Mouse (Mus musculus) E14TG2a.4 (cell line): ENCODE measurements around the gene Ldhd.

ENCODE experiments used
- H3K27me3 ChIP-seq: 2 replicates; pipeline ENCODE4 v1.6.1; 2014; ENCODE audit warnings: low read length, control low read depth; ENCODE audit not compliant: insufficient read depth
- H3K36me3 ChIP-seq: 2 replicates; pipeline ENCODE4 v1.6.1; 2014; ENCODE audit warnings: low read length, control low read depth; ENCODE audit not compliant: insufficient read depth
- H3K4me1 ChIP-seq: replicated peaks from 2 replicates; pipeline ENCODE4 v1.6.1; 2014; ENCODE audit warnings: low read depth, low read length, control low read depth
- H3K4me3 ChIP-seq: replicated peaks from 2 replicates; pipeline ENCODE4 v1.5.1; 2014; ENCODE audit warnings: mild to moderate bottlenecking, low read length
- H3K9me3 ChIP-seq: 2 replicates; pipeline ENCODE4 v1.6.1; 2014; ENCODE audit warnings: low read length, control low read depth
- CTCF ChIP-seq: conservative IDR thresholded peaks from 2 replicates; pipeline ENCODE4 v1.5.1; 2014; ENCODE audit warnings: low read length
- NANOG ChIP-seq: IDR thresholded peaks from 2 replicates; pipeline ENCODE4 v1.6.1; 2014; ENCODE audit warnings: borderline replicate concordance, low read length, mixed read lengths
- POU5F1 ChIP-seq: IDR thresholded peaks from 2 replicates; pipeline ENCODE4 v1.6.1; 2014; ENCODE audit warnings: low read length, borderline replicate concordance

The Ldhd gene

DNA sequence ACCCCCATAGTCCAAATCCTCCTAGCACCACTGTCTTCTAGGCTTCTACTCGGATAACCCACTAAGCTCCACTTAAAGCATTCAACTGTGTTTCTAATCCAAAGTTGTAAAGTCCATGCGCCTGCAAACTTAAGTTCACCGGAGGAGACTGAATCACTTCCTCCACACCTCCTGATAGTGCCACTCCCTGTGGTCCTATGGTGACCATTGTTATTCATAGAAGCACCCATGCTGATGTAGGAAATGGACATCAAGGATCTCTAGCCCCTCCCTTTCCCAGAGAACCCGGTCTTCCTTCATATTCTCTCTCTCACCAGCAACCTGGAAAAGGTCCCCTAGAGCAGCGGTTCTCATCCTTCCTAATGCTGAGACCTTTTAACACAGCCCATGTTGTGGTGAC lies 17.0 kb downstream of the Ldhd start:
- Histone ChIP-seq H3K4me3 (peak overlapping the region; percentile 32; the same call in 1 of the 2 replicates), H3K36me3 (peaks cover 26% of the 10 kb centered on the region)
- TF ChIP-seq NANOG, result peak; percentile 98
- no peak for TF ChIP-seq CTCF
- TF ChIP-seq POU5F1, result peak; percentile 86; the same call in 1 of the 2 replicates

DNA sequence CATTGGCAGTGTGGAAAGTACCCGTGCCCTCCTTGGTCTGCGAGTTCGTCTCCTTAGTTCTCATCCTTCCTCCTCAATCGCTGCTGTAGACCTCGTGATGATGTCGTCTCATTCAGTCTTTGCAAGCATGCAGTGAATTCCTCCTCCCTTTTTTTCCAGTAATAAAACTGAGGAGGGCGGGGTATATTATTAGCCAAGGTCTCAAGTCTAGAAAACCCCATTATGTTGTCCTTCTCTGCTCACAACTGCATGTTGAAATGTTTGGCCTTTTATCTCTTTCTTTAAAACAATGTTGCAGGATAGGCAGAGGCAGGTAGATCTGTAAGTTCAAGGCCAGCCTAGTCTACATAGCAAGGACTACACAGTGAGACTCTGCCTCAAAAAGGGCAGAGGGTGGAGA lies 22.8 kb downstream of the Ldhd start:
- Histone ChIP-seq H3K4me1 (peaks cover 39% of the 10 kb centered on the region), H3K36me3 (peaks cover 28% of the 10 kb centered on the region), H3K27me3 (peaks cover 25% of the 10 kb centered on the region), H3K9me3 (no peaks in the 10 kb centered on the region; the same call in 1 of the 2 replicates), H3K4me3 (no peak overlapping the region)
- TF ChIP-seq POU5F1, result no peak
- no peak for TF ChIP-seq NANOG
- no peak for TF ChIP-seq CTCF

More for the DNA sequence above, 17.0 kb downstream of the Ldhd start:
- no peaks in the 10 kb centered on the region; the same call in 1 of the 2 replicates for H3K9me3 ChIP-seq
- H3K27me3 ChIP-seq, result peaks cover 40% of the 10 kb centered on the region
- peaks cover 74% of the 10 kb centered on the region for H3K4me1 ChIP-seq

DNA sequence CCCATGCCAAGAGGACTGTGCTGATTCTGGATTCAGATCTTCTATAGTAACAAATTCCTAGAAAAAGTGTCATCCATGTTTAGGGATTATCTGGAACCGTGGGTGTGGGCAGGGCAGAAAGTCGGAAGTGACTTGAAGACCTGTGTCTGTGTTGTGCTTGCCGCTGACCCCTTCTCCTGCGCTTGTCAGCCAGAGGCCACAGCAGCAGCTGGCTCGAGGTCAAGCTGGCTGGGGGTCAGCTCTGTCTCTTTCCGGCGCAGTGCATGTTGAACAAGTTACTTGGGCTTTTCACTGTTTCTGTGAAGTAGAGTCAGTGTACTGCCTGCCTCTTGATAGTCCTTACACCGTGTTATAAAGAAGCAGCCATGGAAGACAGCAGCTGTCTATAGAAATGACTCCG lies 23.2 kb downstream of the Ldhd start:
- Histone ChIP-seq H3K36me3 (peaks cover 28% of the 10 kb centered on the region), H3K4me3 (no peak overlapping the region), H3K9me3 (no peaks in the 10 kb centered on the region; the same call in 1 of the 2 replicates), H3K27me3 (peaks cover 25% of the 10 kb centered on the region), H3K4me1 (peaks cover 35% of the 10 kb centered on the region)
- no peak for TF ChIP-seq CTCF
- no peak for TF ChIP-seq NANOG
- TF ChIP-seq POU5F1, result no peak

DNA sequence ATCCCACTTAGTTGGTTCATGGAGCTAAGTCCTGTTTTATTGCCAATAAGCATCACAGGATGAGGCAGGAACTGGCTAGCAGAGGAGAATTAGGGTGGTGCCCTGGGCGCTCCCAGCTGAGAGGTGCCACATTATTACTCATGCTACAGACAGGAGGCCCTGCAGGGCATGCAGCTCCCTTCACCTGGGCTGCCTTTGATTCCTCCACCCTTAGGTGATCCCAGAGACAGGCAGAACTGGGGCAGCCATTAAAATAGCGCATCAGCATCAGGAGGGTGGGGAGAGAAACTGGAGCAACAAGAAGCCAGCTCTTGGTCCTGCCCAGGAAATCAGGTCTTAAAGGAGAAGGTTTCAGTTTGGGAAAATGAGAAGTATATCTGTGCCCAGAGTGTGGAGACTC lies 25.2 kb downstream of the Ldhd start:
- Histone ChIP-seq H3K27me3 (peaks cover 14% of the 10 kb centered on the region), H3K4me1 (peaks cover 31% of the 10 kb centered on the region)
- TF ChIP-seq POU5F1, result no peak
- TF ChIP-seq CTCF, result no peak
- no peak for TF ChIP-seq NANOG

DNA sequence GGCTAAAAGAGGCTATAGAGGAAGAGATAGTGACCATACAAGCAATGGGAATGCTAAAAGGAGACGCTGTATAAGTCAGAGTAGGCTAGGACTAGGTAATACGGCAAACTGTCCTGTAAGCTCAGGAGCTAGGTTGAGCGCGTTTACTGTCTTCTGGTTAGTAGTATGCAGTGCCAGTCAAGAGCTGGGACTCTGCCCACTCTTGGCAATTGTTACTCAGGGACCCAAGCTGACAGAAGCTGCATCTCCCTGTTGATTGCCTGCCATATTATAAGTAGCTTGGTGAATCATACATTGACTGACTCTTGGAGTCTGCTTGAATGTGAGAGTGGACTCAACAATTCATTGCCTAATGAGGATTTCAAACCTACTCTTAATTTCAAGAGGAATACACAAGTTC lies 28.1 kb downstream of the Ldhd start:
- Histone ChIP-seq H3K36me3 (peaks cover 14% of the 10 kb centered on the region; the same call in 1 of the 2 replicates), H3K9me3 (no peaks in the 10 kb centered on the region), H3K4me3 (no peak overlapping the region), H3K27me3 (no peaks in the 10 kb centered on the region), H3K4me1 (peaks cover 32% of the 10 kb centered on the region)
- no peak for TF ChIP-seq NANOG
- no peak for TF ChIP-seq POU5F1
- TF ChIP-seq CTCF, result no peak

More for the DNA sequence above, 25.2 kb downstream of the Ldhd start:
- Histone ChIP-seq H3K9me3 (no peaks in the 10 kb centered on the region), H3K4me3 (no peak overlapping the region), H3K36me3 (peaks cover 17% of the 10 kb centered on the region; the same call in 1 of the 2 replicates)

DNA sequence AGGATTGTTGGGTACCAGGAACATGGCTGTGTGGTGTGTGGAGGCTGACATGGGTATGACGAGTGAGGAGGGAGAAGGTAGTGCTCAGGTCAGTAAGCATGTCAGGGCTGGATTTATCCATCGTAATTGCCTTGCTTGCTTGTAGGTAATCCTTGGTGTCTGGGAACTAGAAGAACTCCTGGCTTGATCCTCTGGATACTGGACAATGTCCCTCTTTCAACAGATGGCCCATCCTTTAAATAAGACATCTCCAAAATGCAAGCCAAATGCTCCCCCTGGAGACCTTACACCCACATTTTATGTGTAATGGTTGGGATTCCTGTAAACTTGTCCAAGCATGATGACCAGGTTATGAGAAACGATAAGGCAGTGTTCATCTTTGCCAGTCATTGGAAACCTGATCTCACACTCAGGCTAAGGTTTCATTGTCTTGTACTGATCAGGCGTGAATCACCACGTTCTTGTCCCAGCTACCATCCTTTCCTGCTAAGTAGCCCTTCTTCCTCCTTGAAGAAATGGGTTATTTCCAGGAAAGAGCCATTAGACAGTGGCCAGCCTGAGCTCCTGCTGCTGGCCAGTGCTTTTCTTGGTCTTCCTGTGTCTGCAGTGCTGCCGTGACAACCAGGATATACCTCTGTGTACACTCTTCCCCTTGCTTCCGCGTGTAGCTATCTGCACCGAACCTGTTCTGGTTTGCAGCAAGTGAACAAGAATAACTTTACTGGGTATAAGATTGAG lies 30.3 kb downstream of the Ldhd start:
- peaks cover 14% of the 10 kb centered on the region; the same call in 1 of the 2 replicates for H3K36me3 ChIP-seq
- TF ChIP-seq NANOG (no peak), POU5F1 (no peak), CTCF (no peak)

DNA sequence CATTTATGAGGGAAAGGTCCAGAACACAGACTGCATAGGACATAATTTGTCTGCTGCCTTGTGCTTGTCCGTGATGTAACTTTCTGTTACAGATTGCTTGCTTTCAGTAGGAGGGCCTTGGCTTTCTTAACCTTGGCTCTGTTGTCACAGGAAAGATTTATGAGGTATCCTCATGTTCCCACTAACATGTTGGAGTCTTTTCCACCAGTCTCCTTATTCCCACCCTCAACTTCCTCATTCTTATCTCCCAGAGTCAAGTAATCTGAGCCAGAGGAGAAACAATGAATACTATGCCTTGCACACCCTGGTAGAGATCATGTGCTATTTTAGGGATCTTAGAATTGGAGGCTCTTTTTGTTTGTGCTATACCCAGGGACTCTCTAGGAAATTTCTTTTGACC lies 32.9 kb downstream of the Ldhd start:
- Histone ChIP-seq H3K36me3 (0 out of 2 replicates have a peak, but pooled peaks cover 7% of the 10 kb centered on the region), H3K27me3 (no peaks in the 10 kb centered on the region), H3K4me1 (peaks cover 55% of the 10 kb centered on the region), H3K9me3 (no peaks in the 10 kb centered on the region), H3K4me3 (no peak overlapping the region)
- TF ChIP-seq NANOG (no peak), POU5F1 (no peak), CTCF (no peak)

More for the DNA sequence above, 30.3 kb downstream of the Ldhd start:
- H3K4me3 ChIP-seq, result no peak overlapping the region
- H3K4me1 ChIP-seq, result peaks cover 42% of the 10 kb centered on the region
- H3K9me3 ChIP-seq, result no peaks in the 10 kb centered on the region
- no peaks in the 10 kb centered on the region for H3K27me3 ChIP-seq

DNA sequence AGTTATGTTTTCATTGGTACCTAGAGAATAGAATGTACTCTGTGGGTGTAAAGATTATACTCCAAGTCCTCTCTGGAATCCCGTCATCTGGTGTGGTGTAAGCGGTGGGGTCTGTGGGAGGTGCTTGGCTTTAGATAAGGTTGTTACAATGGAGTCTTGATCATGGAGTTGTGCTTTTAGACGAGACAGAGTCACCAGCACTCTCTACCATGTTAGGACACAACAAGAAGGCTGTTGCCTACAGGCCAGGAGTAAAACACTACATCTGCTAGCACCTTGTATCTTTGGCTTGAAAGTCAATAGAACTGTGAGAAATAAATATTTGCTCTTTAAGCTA lies 33.7 kb downstream of the Ldhd start:
- Histone ChIP-seq H3K27me3 (no peaks in the 10 kb centered on the region), H3K4me3 (no peak overlapping the region), H3K4me1 (peaks cover 63% of the 10 kb centered on the region), H3K9me3 (no peaks in the 10 kb centered on the region), H3K36me3 (0 out of 2 replicates have a peak, but pooled peaks cover 7% of the 10 kb centered on the region)
- TF ChIP-seq POU5F1 (no peak), NANOG (no peak), CTCF (no peak)
